ENCODE assay signal across 9 mouse cellular contexts in the genomic region with DNA sequence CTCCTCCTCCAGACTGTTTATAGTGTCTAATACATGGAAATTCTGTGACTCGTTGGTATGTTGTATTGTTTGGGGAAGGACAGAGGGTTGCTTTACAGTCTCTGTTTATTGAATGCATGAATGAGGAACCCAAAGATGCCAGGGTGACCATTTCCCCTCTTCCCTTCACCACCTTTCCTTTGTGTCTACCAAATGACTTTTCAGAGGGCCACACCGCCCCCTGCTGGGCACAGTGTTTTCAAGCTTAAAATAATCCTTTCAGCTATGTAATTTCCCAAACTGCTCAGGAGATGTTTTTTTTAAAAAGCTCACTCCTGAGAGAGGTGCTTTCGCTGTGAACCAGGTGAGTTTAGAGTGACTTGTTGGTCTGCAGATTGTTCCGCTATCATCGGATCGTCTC. TPM values are rescaled to one million over a fixed set of nuclear protein-coding genes. Genes with fewer than 3 reads are reported as not detected.
A peak's percentile ranks its signal among the peaks of the same experiment; 100 is the strongest.
DNase-seq lines count a peak whose midpoint lies in the region; ATAC-seq lines count a peak whose summit lies in the region.
"Had no signal": no experiment of that assay in that cellular context is flagged by ENCODE, and none has a peak within 500 bp of the region (broad histone marks: within the 10 kb centered on the region; RNA-seq: fewer than 3 reads in every experiment).

No protein-coding gene starts in this region.

- no peak for ATAC-seq in forebrain, embryonic 14.5 days
- no peak for ATAC-seq in forebrain, embryonic 12.5 days (ENCODE audit: low FRiP score)
- peak; percentile 70 for ATAC-seq in activated CD4-positive, CD25-positive, alpha-beta regulatory T cell, adult 4 months
- peak; percentile 50; the same call in 1 of the 2 replicates for ATAC-seq in intestine, embryonic 16.5 days
- ATAC-seq in neutrophil, adult 5-6 weeks (ENCODE audit: extremely low read depth, insufficient number of reproducible peaks, low FRiP score, poor library complexity, severe bottlenecking): peak; percentile 76

- no peaks in the 10 kb centered on the region for H3K4me1 ChIP-seq in forebrain, embryonic 14.5 days (ENCODE audit: control insufficient read depth, insufficient read depth, low read length)
- H3K4me1 ChIP-seq in forebrain, embryonic 12.5 days: no peaks in the 10 kb centered on the region
- H3K4me1 ChIP-seq in intestine, embryonic 16.5 days (ENCODE audit: control insufficient read depth, insufficient read depth, low read length): no peaks in the 10 kb centered on the region; the same call in 1 of the 2 replicates

- no peak overlapping the region for H3K9ac ChIP-seq in forebrain, embryonic 14.5 days (ENCODE audit: low read length)
- H3K9ac ChIP-seq in forebrain, embryonic 12.5 days: no peak overlapping the region
- no peak overlapping the region for H3K9ac ChIP-seq in intestine, embryonic 16.5 days (ENCODE audit: low read depth, low read length)
- H3K9ac ChIP-seq: limb, embryonic 13.5 days had no signal

- no peak overlapping the region for H3K27ac ChIP-seq in forebrain, embryonic 14.5 days (ENCODE audit: low read depth, low read length)
- no peak overlapping the region for H3K27ac ChIP-seq in forebrain, embryonic 12.5 days
- no peak overlapping the region for H3K27ac ChIP-seq in intestine, embryonic 16.5 days (ENCODE audit: low read length)
- H3K27ac ChIP-seq: limb, embryonic 13.5 days had no signal

- H3K4me3 ChIP-seq in forebrain, embryonic 14.5 days (ENCODE audit: low read depth, low read length): no peak overlapping the region
- H3K4me3 ChIP-seq in forebrain, embryonic 12.5 days (replicated peaks): no peak overlapping the region
- no peak overlapping the region for H3K4me3 ChIP-seq in intestine, embryonic 16.5 days (ENCODE audit: low read length)
- H3K4me3 ChIP-seq: limb, embryonic 13.5 days had no signal

- intact Hi-C loops in left cerebral cortex, postnatal 4 days (cut with DNase I): no loop called here

- H3K36me3 ChIP-seq in forebrain, embryonic 14.5 days (ENCODE audit: control insufficient read depth, insufficient read depth, low read length): no peaks in the 10 kb centered on the region
- H3K36me3 ChIP-seq in forebrain, embryonic 12.5 days (replicated peaks): no peaks in the 10 kb centered on the region
- no peaks in the 10 kb centered on the region for H3K36me3 ChIP-seq in intestine, embryonic 16.5 days (ENCODE audit: control insufficient read depth, insufficient read depth, low read length)

- no peaks in the 10 kb centered on the region for H3K27me3 ChIP-seq in forebrain, embryonic 14.5 days (replicated peaks; ENCODE audit: control insufficient read depth, insufficient read depth, low read length)
- H3K27me3 ChIP-seq in forebrain, embryonic 12.5 days: no peaks in the 10 kb centered on the region
- no peaks in the 10 kb centered on the region for H3K27me3 ChIP-seq in intestine, embryonic 16.5 days (replicated peaks; ENCODE audit: control insufficient read depth, insufficient read depth, low read length)
- H3K27me3 ChIP-seq: limb, embryonic 13.5 days had no signal

- H3K4me2 ChIP-seq in forebrain, embryonic 14.5 days (ENCODE audit: low read length): no peak overlapping the region
- H3K4me2 ChIP-seq in forebrain, embryonic 12.5 days: no peak overlapping the region
- no peak overlapping the region for H3K4me2 ChIP-seq in intestine, embryonic 16.5 days (ENCODE audit: low read depth, low read length)
- H3K4me2 ChIP-seq: limb, embryonic 13.5 days had no signal

- 64% methylated on average over 6 of the region's 6 CpGs for WGBS in forebrain, embryonic 14.5 days
- 65% methylated on average over 6 of the region's 6 CpGs for WGBS in forebrain, embryonic 12.5 days
- 68% methylated on average over 6 of the region's 6 CpGs for WGBS in intestine, embryonic 16.5 days

- H3K9me3 ChIP-seq in forebrain, embryonic 14.5 days (replicated peaks; ENCODE audit: control insufficient read depth, low read length): no peaks in the 10 kb centered on the region
- no peaks in the 10 kb centered on the region for H3K9me3 ChIP-seq in forebrain, embryonic 12.5 days
- no peaks in the 10 kb centered on the region for H3K9me3 ChIP-seq in intestine, embryonic 16.5 days (ENCODE audit: control insufficient read depth, low read length)
- H3K9me3 ChIP-seq: limb, embryonic 13.5 days had no signal

- DNase-seq in forebrain, embryonic 14.5 days (ENCODE audit: low spot score): peak; percentile 61
- DNase-seq in embryo, embryonic 11.5 days (ENCODE audit: low read depth, low spot score): peak; percentile 54
- DNase-seq in left cerebral cortex, postnatal 4 days: peak; percentile 70
- peak; percentile 17 to 39 for DNase-seq in thymus, adult 18-20 months

RNA-seq across cellular contexts. Expression of a gene that starts 22.5 kb away (rescaled TPM):
- polyA plus RNA-seq in forebrain, embryonic 14.5 days (2014; fragmentation: Nextera tagmentation; extraction: Ambion mirVana): 36.2 and 38.0 TPM in 2 replicates
- polyA plus RNA-seq in forebrain, embryonic 12.5 days (2016; fragmentation: Nextera tagmentation; extraction: Ambion mirVana): 26.5 and 28.8 TPM in 2 replicates
- 100 to 1,000 TPM; 172 to 206 TPM for polyA plus RNA-seq in activated CD4-positive, CD25-positive, alpha-beta regulatory T cell, adult 4 months (2017; shearing (Covaris generic))
- 90.1 and 97.0 TPM in 2 replicates for polyA plus RNA-seq in intestine, embryonic 16.5 days (2015; fragmentation: Nextera tagmentation; extraction: Ambion mirVana)
- total RNA-seq in left cerebral cortex, postnatal 4 days (2021): 10 to 100 TPM; 32.4 to 33.4 TPM
- total RNA-seq in neutrophil, adult 5-6 weeks (2017): 55.6 and 59.9 TPM in 2 replicates

Comparison
In these comparisons a context has a peak if more than half of its experiments do, and no peak if none do; other contexts are left out.
1. ATAC-seq: peak in activated CD4-positive, CD25-positive, alpha-beta regulatory T cell, adult 4 months (single experiment), intestine, embryonic 16.5 days (single experiment) and neutrophil, adult 5-6 weeks (single experiment); none in forebrain, embryonic 14.5 days (single experiment) and forebrain, embryonic 12.5 days (single experiment).
2. Peak in every context shown above with its lines, with median percentiles within 50 percentile points of each other: DNase-seq.